In the genomic region with DNA sequence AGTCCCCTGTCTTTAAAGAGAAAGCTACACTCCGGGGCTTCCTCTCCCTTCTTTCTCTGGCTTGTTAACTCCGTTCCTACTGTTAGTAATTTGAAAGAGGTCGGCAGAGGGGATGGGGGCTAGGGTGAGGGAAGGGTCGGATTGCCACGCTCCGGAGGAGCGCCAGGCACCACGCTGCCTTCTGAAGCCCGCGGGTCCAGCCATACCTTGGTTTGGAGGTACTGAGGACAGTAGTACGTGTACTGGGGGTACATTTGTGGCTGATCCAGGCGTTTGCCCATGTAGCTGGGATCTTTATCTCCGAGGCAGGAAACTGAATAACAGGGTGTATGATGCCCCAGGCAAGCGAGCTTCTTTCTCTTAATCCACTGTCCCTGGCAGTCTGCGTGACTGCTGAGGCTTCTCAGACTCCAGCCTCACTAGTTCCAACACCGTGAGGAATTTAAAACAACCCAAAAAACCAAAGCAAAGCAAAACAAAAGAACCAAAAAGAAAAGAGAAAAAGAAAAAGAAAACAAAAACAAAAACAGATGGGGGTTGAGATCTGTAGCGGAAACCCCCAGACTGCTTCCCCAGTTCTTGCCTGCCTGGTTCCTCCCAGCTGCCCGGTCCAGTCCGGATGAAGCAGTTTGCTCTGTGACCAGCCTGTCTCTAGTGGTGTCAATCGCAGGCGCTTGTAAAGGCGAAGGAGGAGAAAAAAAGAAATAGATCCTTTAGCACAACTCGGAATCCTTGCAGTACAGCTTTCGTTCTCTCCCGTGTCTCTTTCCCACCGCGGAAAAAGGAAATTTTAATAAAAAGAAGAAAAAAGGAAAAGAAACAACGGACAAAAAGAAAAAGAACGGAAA, we compare ENCODE assay signal across 8 mouse cellular contexts.
DNase-seq lines count a peak whose midpoint lies in the region; ATAC-seq and TF ChIP-seq lines count a peak whose summit lies in the region.

No protein-coding gene starts in this region.

- peak; percentile 72 for ATAC-seq in forebrain, postnatal 0 days
- peak; percentile 31; the same call in 1 of the 2 replicates for ATAC-seq in intestine, postnatal 0 days
- ATAC-seq in liver, postnatal 0 days: peak; percentile 25; the same call in 1 of the 2 replicates

- H3K4me1 ChIP-seq in lung, adult 2 months (ENCODE audit: control insufficient read depth, insufficient read depth, low read length): peaks cover 11% of the 10 kb centered on the region; the same call in 1 of the 2 replicates
- H3K4me1 ChIP-seq in bone marrow macrophage, adult 2 months (ENCODE audit: control insufficient read depth, insufficient read depth, low read length): no peaks in the 10 kb centered on the region; the same call in 1 of the 2 replicates
- H3K4me1 ChIP-seq in forebrain, postnatal 0 days (ENCODE audit: insufficient read depth): peaks cover 13% of the 10 kb centered on the region; the same call in 1 of the 2 replicates
- H3K4me1 ChIP-seq in intestine, postnatal 0 days (replicated peaks; ENCODE audit: control insufficient read depth, insufficient read depth, low read length): no peaks in the 10 kb centered on the region
- H3K4me1 ChIP-seq in liver, postnatal 0 days (ENCODE audit: insufficient read depth): 0 out of 2 replicates have a peak, but pooled peaks cover 5% of the 10 kb centered on the region

- no peak for TF ChIP-seq POLR2A in lung, adult 2 months (IDR thresholded peaks at IDR 0.05; ENCODE audit: borderline replicate concordance, extremely low read depth, low read depth, low read length)
- TF ChIP-seq POLR2A in bone marrow macrophage, adult 2 months (IDR thresholded peaks at IDR 0.05; ENCODE audit: borderline replicate concordance, low read depth, low read length): no peak

- H3K9ac ChIP-seq in forebrain, postnatal 0 days: peak overlapping the region; percentile 62
- H3K9ac ChIP-seq in intestine, postnatal 0 days (ENCODE audit: low read depth, low read length): peak overlapping the region; percentile 64
- peak overlapping the region; percentile 59 for H3K9ac ChIP-seq in liver, postnatal 0 days (replicated peaks)

- no peak for TF ChIP-seq EP300 in liver, postnatal 0 days (IDR thresholded peaks at IDR 0.05; ENCODE audit: low read depth)

- no peaks in the 10 kb centered on the region for H3K9me3 ChIP-seq in forebrain, postnatal 0 days (ENCODE audit: low read length)
- H3K9me3 ChIP-seq in intestine, postnatal 0 days (ENCODE audit: control insufficient read depth): no peaks in the 10 kb centered on the region
- H3K9me3 ChIP-seq in liver, postnatal 0 days (ENCODE audit: low read length): no peaks in the 10 kb centered on the region

- H3K36me3 ChIP-seq in forebrain, postnatal 0 days (ENCODE audit: insufficient read depth): no peaks in the 10 kb centered on the region
- H3K36me3 ChIP-seq in intestine, postnatal 0 days (ENCODE audit: control insufficient read depth, insufficient read depth): no peaks in the 10 kb centered on the region
- no peaks in the 10 kb centered on the region for H3K36me3 ChIP-seq in liver, postnatal 0 days (replicated peaks; ENCODE audit: insufficient read depth, low read length)

- H3K27ac ChIP-seq in bone marrow macrophage, adult 2 months (ENCODE audit: insufficient read depth, low read depth, low read length): no peak overlapping the region
- peak overlapping the region; percentile 70 for H3K27ac ChIP-seq in forebrain, postnatal 0 days (ENCODE audit: low read depth, low read length)
- peak overlapping the region; percentile 23; the same call in 1 of the 2 replicates for H3K27ac ChIP-seq in intestine, postnatal 0 days (ENCODE audit: low read depth, low read length)
- no peak overlapping the region for H3K27ac ChIP-seq in liver, postnatal 0 days (ENCODE audit: low read depth)

- under 1% methylated on average over 29 of the region's 29 CpGs for WGBS in lung, adult 2 months
- 2% methylated on average over 29 of the region's 29 CpGs for WGBS in forebrain, postnatal 0 days
- under 1% methylated on average over 29 of the region's 29 CpGs for WGBS in intestine, postnatal 0 days
- WGBS in liver, postnatal 0 days (ENCODE audit: insufficient replicate concordance): under 1% methylated on average over 29 of the region's 29 CpGs

- peak; percentile 61 for DNase-seq in lung, adult 2 months
- no peak for DNase-seq in lung, postnatal 36 days
- peak; percentile 58 for DNase-seq in forebrain, postnatal 0 days
- peak; percentile 24 for DNase-seq in liver, postnatal 0 days
- DNase-seq in right cerebral cortex, postnatal 4 days: peak; percentile 6
- no peak for DNase-seq in thymus, postnatal 4 days

- H3K4me2 ChIP-seq in forebrain, postnatal 0 days (ENCODE audit: low read depth): peak overlapping the region; percentile 83
- H3K4me2 ChIP-seq in intestine, postnatal 0 days (replicated peaks; ENCODE audit: low read depth): peak overlapping the region; percentile 78
- peak overlapping the region; percentile 68 for H3K4me2 ChIP-seq in liver, postnatal 0 days (ENCODE audit: low read depth, low read length)

- peak overlapping the region; percentile 77 for H3K4me3 ChIP-seq in lung, adult 2 months (replicated peaks; ENCODE audit: extremely low read depth, low read depth, low read length)
- H3K4me3 ChIP-seq in bone marrow macrophage, adult 2 months (ENCODE audit: insufficient read depth, low read length): peak overlapping the region; percentile 51
- peak overlapping the region; percentile 49 for H3K4me3 ChIP-seq in forebrain, postnatal 0 days (ENCODE audit: low read depth, low read length)
- H3K4me3 ChIP-seq in intestine, postnatal 0 days (ENCODE audit: low read depth, low read length): peak overlapping the region; percentile 60
- peak overlapping the region; percentile 43 for H3K4me3 ChIP-seq in liver, postnatal 0 days (ENCODE audit: low read depth, low read length)

- H3K27me3 ChIP-seq in forebrain, postnatal 0 days (ENCODE audit: insufficient read depth, low read length): no peaks in the 10 kb centered on the region
- no peaks in the 10 kb centered on the region for H3K27me3 ChIP-seq in intestine, postnatal 0 days (replicated peaks; ENCODE audit: control insufficient read depth, insufficient read depth, low read length)
- H3K27me3 ChIP-seq in liver, postnatal 0 days (ENCODE audit: insufficient read depth, low read length): 0 out of 2 replicates have a peak, but pooled peaks cover 4% of the 10 kb centered on the region

- no peak for TF ChIP-seq CTCF in lung, adult 2 months (IDR thresholded peaks at IDR 0.05; ENCODE audit: insufficient read depth, low read length)
- no peak for TF ChIP-seq CTCF in bone marrow macrophage, adult 2 months (IDR thresholded peaks at IDR 0.05; ENCODE audit: low read depth, low read length)
- TF ChIP-seq CTCF in forebrain, postnatal 0 days (IDR thresholded peaks at IDR 0.05; ENCODE audit: low read depth): no peak
- peak; percentile 23 for TF ChIP-seq CTCF in intestine, postnatal 0 days (IDR thresholded peaks at IDR 0.05; ENCODE audit: low read depth)
- no peak for TF ChIP-seq CTCF in liver, postnatal 0 days (IDR thresholded peaks at IDR 0.05; ENCODE audit: low read depth)

Comparison
In these comparisons a context has a peak if more than half of its experiments do, and no peak if none do; other contexts are left out.
1. DNase-seq: peak in lung, adult 2 months (single experiment), forebrain, postnatal 0 days (single experiment), liver, postnatal 0 days (single experiment) and right cerebral cortex, postnatal 4 days (single experiment); none in lung, postnatal 36 days (single experiment) and thymus, postnatal 4 days (single experiment).
2. H3K27ac ChIP-seq: peak in forebrain, postnatal 0 days (single experiment) and intestine, postnatal 0 days (single experiment); none in bone marrow macrophage, adult 2 months (single experiment) and liver, postnatal 0 days (single experiment).
3. Peak in every context shown above with its lines, with median percentiles within 50 percentile points of each other: H3K4me3 ChIP-seq, ATAC-seq, H3K4me2 ChIP-seq and H3K9ac ChIP-seq.